Mouse (Mus musculus) embryonic stem cell, embryonic (primary cell): ENCODE measurements around the gene Col18a1.

Source experiments
- CTCF ChIA-PET, 4 experiments: fragments of 300-600 bp in 2 of 4; fragments of 350-600 bp in 2 of 4; sonication (Branson Sonifier 250); formaldehyde crosslinking; loops; one replicate each; lab custom pipeline; 2022; ENCODE audit warnings: inconsistent platforms in 2 of 4; lab: Charles Lee
- POLR2A ChIA-PET, 4 experiments: fragments of 300-600 bp in 2 of 4; fragments of 350-600 bp in 2 of 4; sonication (Branson Sonifier 250); formaldehyde crosslinking; loops; one replicate each; lab custom pipeline; 2022; ENCODE audit warnings: antibody characterized with exemption in 4 of 4, inconsistent platforms in 1 of 4; lab: Charles Lee

The Col18a1 gene

DNA sequence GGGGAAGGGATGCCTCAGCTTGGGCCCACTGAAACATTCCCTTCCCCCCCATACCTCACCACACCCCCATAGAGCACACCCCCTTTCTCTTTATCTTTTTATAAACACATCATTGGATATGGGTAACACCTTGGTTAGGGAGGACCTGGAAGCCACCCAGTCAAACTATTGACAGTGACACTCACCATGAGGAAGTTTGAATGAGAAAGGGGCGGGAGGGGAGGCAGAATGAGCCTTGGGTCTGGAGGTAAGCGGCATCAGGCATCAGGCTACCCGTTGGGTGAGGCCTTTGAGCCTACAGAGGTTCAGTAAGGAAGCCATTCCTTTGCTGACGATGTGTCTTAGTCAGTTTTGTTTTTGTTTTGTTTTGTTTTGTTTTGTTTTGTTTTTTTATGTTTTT, 30.3 kb upstream of the Col18a1 start:
- ChIA-PET CTCF (interaction anchor here (0.6 to 4.0 kb wide), 5 partner anchors 65 to 168 kb away, joined by 3 to 22 read pairs (median 5); no protein-coding TSS in a partner anchor), POLR2A (interaction anchor here (0.6 to 6.1 kb wide), 14 partner anchors 10 to 62 kb away, joined by 3 to 66 read pairs (median 6); partner anchors contain the start of genes Col18a1 (in 1 of the 4) and Pofut2 (in 1 of the 4))

DNA sequence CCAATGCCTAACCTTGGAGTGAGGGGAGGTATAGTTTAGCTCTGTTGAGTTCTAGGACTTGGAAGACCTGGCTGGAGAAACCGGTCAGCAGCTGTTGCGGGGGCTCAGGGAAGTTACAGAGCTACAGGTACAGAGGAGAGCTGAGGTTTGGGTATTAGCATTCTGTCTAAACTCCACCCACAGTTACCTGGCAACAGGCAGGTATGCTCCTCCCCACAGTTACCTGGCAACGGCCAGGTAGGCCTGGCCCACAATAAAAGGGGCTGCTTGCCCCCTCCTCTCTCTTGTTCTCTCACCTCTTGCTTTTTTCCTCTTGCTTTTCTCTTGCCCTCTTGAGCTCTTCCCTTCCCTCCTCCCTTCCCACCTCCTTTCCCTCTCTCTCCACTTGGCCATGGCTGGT, 29.8 kb upstream of the Col18a1 start:
- POLR2A ChIA-PET: interaction anchor here (0.6 to 6.1 kb wide), 26 partner anchors 10 to 615 kb away, joined by 3 to 66 read pairs (median 4); partner anchors contain the start of genes Col18a1 (in 1 of the 4) and Pofut2 (in 1 of the 4)
- CTCF ChIA-PET: interaction anchor here (0.6 to 4.0 kb wide), 9 partner anchors 62 to 1338 kb away, joined by 3 to 22 read pairs (median 4); no protein-coding TSS in a partner anchor

DNA sequence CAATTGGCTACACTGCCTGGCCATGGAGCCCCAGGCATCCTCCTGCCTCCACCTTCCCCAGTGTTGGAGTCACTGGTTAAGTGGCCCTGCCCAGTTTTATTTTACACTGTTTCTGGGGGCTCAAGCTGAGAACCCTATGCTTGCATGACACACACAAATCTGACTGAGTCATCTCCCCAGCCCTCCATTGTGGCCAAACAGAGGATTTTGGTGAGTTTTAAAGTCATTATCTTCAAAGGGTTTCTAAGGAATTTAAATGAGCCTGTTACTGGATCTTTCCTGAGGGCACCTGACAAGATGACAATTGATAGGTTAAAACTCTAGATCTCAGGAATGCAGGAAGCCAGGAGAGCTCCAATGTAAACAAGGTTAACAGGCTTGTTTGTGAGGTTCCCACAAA, 27.1 kb upstream of the Col18a1 start:
- CTCF ChIA-PET: interaction anchor here (0.5 to 4.0 kb wide), 13 partner anchors 10 to 1312 kb away, joined by 3 to 22 read pairs (median 3); no protein-coding TSS in a partner anchor

DNA sequence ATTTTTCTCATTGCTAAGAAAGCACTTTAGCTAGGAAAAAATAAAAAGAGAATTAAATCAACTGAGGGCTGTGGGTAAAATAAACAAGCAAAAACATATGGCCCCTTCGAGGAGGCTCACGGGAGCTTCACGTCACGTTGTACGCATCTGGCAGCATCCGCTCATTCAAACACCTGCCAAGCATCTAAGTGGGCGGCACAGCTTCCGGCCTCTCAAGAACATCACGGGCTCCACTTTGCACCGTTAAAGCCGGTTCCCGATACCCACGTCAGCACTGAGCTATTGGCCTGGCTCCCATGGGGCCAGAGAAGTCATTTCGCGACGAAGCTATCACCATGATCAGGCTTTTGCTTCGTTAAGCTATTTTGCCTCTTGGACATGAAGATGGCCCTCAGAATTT, 26.4 kb upstream of the Col18a1 start:
- POLR2A ChIA-PET: interaction anchor here (0.7 to 6.1 kb wide), 59 partner anchors 9 to 752 kb away, joined by 3 to 91 read pairs (median 9); partner anchors contain the start of genes Col18a1 (in 3 of the 4), Pofut2 (in 2 of the 4), AC141477.1 (in 1 of the 4) and Pttg1ip (in 1 of the 4)
- CTCF ChIA-PET: interaction anchor here (0.5 to 4.0 kb wide), 10 partner anchors 10 to 413 kb away, joined by 3 to 22 read pairs (median 3); no protein-coding TSS in a partner anchor

More for the DNA sequence above, 27.1 kb upstream of the Col18a1 start:
- POLR2A ChIA-PET: interaction anchor here (0.6 to 6.1 kb wide), 71 partner anchors 8 to 1236 kb away, joined by 3 to 91 read pairs (median 7); partner anchors contain the start of genes Col18a1 (in 3 of the 4), Pofut2 (in 3 of the 4), AC141477.1 (in 1 of the 4) and Pttg1ip (in 1 of the 4)

DNA sequence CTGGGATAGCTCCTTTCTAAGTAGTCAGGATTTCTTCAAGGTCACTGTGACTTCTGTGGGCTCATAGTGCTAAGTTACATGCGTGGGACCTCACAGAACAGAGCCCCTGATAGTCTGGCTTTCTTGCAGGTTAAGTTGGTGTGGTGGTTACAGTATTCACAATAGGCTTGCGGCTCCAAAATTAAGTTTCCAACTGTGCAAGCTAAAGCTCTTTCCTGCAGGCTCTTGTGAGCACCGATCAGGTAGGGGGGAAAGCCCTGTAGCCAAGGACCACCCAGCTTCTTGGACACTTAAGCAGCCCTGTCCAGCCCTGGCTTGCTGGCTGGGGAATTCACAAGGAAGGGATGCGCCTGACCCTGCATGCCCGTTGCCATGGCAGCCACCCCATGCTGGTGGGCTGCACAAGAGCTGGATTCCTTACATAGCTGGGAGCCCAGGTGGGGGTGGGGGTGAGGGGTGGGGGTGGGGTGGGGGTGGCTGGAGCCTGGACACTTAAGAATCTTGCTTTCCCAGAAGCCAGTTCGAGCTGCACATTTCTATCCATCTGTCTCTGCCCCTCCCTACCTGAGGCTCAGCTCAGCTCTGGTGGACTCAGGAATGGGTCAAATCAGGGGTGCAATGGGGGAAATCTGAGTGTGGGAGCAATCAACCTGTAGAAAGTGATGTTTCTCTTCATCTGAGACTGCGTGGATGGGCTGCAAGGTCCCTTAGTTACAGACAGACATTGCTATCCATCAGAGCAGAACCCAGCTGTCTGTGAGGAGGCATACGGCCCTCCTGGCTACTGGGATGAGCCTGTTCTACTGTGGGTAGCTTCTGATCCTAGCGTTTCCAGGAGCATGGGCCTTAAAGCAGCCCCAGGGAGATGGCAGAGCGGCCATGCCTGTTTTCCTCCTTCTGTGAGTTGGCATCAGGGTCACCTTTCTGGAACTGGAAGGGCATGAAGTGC, 24.9 kb upstream of the Col18a1 start:
- ChIA-PET CTCF (interaction anchor here (0.5 to 3.2 kb wide), 9 partner anchors 44 to 1197 kb away, joined by 3 to 18 read pairs (median 3); no protein-coding TSS in a partner anchor), POLR2A (interaction anchor here in 3 of 4 experiments (0.6 to 6.1 kb wide), 56 partner anchors 8 to 1511 kb away, joined by 3 to 91 read pairs (median 6); partner anchors contain the start of genes Col18a1 (in 3 of the 3) and Pofut2 (in 3 of the 3))

DNA sequence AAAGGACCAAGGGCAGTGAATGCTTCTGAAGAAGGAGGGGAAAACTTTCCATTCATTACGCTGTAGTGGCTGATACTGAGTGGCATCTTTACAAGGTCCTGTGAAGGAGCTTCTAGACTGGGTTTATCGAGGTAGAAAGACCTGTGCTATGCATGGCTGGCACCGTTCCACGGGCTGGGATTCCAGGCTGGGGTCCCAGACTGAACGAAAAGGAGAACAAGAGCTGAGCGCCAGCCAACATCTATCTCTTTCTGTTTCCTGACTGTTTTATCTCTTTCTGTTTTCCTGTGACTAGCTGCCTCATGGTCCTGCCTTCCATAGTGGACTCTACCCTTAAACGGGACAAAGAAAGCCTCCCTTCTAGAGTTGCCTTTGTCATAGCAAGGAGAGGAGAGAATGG, 21.1 kb upstream of the Col18a1 start:
- ChIA-PET CTCF (interaction anchor here in 3 of 4 experiments (0.5 to 1.5 kb wide), 4 partner anchors 57 to 538 kb away, joined by 3 to 5 read pairs (median 4); no protein-coding TSS in a partner anchor), POLR2A (interaction anchor here in 2 of 4 experiments (0.6 to 1.1 kb wide), 6 partner anchors 9 to 104 kb away, joined by 3 to 5 read pairs (median 3); no protein-coding TSS in a partner anchor)

DNA sequence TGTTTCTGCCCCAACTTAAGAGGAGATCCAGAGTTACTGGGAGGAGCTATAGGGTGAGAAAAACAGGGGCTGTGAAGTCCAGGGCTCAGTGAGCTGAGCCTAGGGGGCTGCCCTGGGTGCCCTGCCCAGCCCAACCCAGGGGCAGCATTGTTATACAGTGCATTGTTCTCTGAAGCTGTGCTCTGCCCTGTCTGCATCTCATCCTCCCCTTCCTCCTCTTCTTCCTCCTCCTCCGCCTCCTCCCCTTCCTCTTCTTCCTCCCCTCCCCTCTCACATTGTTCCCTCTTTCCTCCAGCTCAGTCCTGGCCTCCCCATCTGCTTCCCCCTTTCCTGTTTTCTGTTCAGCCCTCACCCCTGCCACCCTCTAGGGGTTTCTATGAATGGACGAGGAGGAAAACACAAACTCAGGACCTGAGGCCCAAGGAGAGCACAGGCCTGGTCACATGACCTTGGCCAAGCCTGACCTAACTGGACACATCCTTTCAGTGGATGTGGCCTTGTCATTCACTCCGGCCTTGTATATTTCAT, 16.5 kb upstream of the Col18a1 start:
- ChIA-PET CTCF (interaction anchor here in 3 of 4 experiments (0.6 to 2.4 kb wide), 4 partner anchors 10 to 1730 kb away, joined by 3 to 8 read pairs (median 4); no protein-coding TSS in a partner anchor), POLR2A (interaction anchor here (0.5 to 4.3 kb wide), 22 partner anchors 8 to 1151 kb away, joined by 3 to 66 read pairs (median 4); partner anchors contain the start of genes Col18a1 (in 1 of the 4) and Pofut2 (in 1 of the 4))

DNA sequence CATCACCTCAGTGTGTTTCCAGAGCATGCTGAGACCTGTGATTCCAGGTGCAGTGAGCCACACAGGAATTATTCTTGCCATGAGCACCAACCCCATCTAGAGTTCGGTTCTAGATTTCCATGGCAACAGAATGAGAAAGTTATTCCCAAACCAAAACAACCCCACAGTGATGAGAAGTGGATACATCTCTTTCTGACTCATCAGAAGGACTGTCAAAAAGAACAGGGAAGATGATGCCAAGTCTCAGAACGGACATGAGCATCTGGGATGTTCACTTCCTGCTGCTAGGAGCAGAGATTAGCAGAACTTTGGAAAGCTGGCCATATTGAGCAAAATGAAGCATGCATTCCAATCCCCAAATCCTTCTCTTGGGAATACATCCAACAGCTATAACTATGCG, 13.8 kb upstream of the Col18a1 start:
- ChIA-PET POLR2A (interaction anchor here in 1 of 4 experiments (2.3 to 2.9 kb wide), 2 partner anchors 12 kb away, joined by 11 to 33 read pairs; no protein-coding TSS in a partner anchor), CTCF (no interaction called here)

DNA sequence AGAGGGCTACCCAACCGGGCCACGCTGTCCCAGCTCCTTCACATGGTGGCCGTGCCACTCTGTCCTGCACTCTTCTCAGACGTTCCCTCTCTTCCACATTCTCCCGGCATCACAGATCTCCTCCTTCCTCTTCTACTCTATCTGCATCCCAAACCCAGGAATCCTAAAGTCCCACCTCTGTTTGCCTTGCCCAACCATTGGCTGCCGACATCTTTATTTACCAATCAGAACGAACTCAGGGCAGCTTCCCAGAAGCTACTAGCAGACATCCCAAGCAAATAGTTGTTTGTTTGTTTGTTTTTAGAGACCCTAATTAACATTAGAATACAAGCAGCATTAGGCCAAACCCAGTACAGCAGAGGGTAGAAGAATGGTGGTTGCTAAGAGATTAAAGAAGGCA, 12.3 kb upstream of the Col18a1 start:
- ChIA-PET CTCF (interaction anchor here in 3 of 4 experiments (0.6 to 1.4 kb wide), 5 partner anchors 10 to 1396 kb away, joined by 3 to 5 read pairs (median 3); no protein-coding TSS in a partner anchor), POLR2A (interaction anchor here (0.8 to 2.9 kb wide), 27 partner anchors 8 to 48 kb away, joined by 3 to 37 read pairs (median 4); partner anchors contain the start of gene Col18a1 (in 2 of the 4))

DNA sequence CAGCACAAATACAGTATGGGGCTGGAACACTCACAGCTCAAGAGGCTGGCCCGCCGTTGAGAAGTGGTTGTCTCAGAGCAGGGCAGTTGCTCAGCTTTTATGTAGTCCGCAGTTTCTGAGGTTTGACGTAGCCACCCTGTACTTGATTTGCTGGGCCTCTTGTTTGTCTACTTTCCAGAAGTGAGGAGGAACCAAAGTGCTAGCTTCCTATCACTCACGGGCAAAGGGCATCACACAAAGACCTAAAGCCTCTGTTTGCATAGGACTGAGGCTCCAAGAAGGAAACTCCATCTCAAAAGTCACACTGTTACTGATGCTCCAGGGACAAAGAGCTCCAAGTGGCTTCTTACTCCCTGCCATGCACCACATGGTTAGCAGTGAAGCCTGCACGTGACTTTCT, 4.1 kb upstream of the Col18a1 start:
- CTCF ChIA-PET: interaction anchor here in 1 of 4 experiments (0.6 kb wide), 1 partner anchor 40 kb away, joined by 4 read pairs; no protein-coding TSS in a partner anchor
- POLR2A ChIA-PET: interaction anchor here (0.6 to 2.4 kb wide), 10 partner anchors 8 to 288 kb away, joined by 3 to 8 read pairs (median 6); no protein-coding TSS in a partner anchor

DNA sequence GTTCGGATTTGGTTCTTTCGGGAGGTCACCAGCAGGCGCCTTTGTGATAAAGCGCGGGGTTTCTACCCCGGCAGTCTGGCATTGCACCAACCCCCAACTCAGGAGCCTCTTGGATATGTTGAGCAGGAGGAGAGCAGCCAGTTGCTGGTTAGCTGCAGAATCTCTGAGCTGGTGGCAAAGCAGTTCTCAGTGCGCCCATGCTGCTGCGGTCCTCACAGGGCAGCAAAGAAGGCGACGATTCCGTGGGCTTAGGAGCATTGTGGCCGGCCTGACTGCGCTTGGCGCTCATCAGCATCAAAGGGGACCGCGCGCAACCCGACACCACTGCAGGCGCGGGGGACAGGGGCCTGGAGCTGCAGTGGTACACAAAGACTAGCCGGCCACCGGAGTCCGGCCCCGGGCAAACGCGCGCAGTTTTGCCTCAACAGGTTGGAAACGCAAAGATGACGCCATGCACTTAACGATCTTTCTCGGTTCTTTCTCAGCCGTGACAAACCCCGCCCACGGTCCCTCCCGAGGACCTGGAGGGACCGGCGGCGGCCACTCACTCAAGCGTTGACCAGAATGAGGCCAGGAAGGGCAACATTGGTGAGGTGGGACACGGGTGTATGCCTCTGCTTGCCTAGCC, 916 bp downstream of the Col18a1 start:
- CTCF ChIA-PET: interaction anchor here in 3 of 4 experiments (0.6 to 3.3 kb wide), 4 partner anchors 11 to 69 kb away, joined by 3 to 29 read pairs (median 9); no protein-coding TSS in a partner anchor
- POLR2A ChIA-PET: interaction anchor here in 3 of 4 experiments (0.7 to 4.6 kb wide), 13 partner anchors 10 to 87 kb away, joined by 3 to 72 read pairs (median 9); no protein-coding TSS in a partner anchor

DNA sequence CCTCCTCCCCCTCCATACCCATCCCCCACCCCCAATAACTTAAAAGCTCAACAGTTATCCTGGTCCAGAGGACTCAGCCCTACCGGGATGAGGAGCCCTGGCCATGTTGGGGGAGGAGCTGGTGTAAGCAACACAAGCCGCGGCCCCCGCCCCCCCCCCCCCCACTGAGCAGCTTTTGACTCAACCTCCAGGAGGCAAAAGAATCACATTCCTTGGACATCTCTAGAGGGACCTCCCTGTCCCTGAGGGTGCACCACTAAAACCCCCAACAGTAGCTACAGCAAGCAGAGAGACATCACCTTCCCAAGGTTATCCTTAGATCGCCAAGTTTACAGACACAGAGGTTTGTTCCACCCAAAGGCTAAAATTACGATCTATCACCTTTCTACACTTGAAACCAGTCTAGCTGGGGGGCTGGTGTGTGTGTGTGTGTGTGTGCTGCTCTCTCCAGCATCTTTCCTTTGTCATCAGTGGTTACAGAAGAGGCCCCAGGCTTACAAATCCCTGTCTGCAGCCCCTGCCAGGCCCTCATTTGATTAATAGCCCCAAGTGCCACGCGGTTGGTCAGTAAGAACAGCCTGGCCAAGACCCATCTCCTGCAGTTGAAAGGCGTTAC, 1.8 kb downstream of the Col18a1 start:
- POLR2A ChIA-PET: interaction anchor here (0.5 to 4.6 kb wide), 32 partner anchors 10 to 1207 kb away, joined by 3 to 72 read pairs (median 4); partner anchors contain the start of gene Pofut2 (in 1 of the 4)

DNA sequence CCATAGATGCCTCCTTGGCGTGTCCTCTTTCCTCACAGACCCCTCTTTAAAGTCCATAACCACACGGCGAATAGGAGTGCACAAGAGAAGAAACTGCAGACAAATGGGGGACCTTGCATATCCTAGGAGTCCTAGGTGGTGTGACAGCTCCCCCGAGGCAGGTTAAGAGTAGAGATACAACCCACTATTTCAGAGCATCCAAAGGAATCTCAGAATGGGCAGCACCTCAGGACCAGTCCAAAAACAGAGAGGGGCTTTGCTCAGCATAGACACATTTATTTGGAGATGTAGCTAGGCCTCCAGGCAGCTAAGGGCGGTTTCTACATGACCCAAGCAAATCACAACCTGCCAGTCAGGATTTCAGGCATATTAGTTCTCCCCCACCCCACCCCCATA, 2.3 kb downstream of the Col18a1 start:
- CTCF ChIA-PET: interaction anchor here (0.6 to 3.3 kb wide), 9 partner anchors 13 to 448 kb away, joined by 3 to 29 read pairs (median 6); no protein-coding TSS in a partner anchor
- POLR2A ChIA-PET: interaction anchor here (0.5 to 4.6 kb wide), 30 partner anchors 10 to 1207 kb away, joined by 3 to 72 read pairs (median 4); partner anchors contain the start of gene Pofut2 (in 1 of the 4)

More for the DNA sequence above, 1.8 kb downstream of the Col18a1 start:
- CTCF ChIA-PET: interaction anchor here (0.6 to 3.3 kb wide), 9 partner anchors 10 to 449 kb away, joined by 3 to 29 read pairs (median 6); no protein-coding TSS in a partner anchor

DNA sequence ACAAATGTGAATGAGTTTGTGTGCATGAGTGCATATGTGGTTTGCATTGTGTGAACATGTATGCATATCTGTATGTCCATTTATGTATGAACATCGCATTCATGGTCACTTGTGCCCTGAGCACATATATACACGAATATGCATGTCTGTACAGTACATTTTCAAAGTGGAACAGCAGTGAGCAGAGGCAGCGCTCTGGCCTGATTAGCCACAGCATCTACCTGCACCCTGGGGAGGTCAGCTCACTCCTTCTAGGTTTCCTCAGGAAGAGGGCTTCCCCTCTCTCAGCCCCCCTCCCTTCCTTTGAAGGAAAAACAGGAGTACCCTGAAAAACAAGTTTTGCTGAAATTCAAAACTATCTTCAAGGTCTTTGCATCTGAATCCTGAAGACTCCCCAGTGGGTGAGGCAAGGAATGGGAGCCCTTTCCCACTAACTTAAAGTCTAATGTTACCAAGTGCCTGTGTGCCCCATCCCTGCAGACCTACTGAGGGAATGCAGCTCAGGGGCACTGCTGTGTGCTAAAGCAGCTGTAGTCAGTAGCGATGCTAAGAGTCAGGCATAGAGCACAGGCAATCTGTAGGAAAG, 2.9 kb downstream of the Col18a1 start:
- CTCF ChIA-PET: interaction anchor here (1.0 to 3.3 kb wide), 4 partner anchors 12 to 33 kb away, joined by 3 to 29 read pairs (median 11); no protein-coding TSS in a partner anchor
- POLR2A ChIA-PET: interaction anchor here (0.7 to 4.6 kb wide), 17 partner anchors 10 to 737 kb away, joined by 3 to 72 read pairs (median 3); no protein-coding TSS in a partner anchor

DNA sequence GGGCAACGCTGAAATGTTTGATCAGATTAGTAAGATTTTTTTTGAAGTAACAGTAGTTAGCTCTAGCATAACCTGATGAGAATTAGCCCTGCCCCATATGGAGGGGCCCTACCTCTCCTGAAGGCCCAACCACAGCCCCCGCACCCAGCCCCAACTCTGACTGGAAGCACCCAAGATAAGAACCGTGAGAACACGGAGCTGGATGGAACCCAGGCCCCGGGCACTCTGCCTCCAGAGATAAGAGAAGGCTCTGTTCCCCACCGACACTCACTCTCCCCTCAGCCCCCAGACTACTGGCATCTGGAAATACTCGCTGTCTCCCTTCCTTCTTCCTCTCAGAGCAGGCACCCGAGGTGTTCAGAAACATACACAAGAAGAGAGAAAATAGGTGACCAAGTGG, 6.8 kb downstream of the Col18a1 start:
- CTCF ChIA-PET: interaction anchor here in 2 of 4 experiments (0.5 to 1.3 kb wide), 2 partner anchors 13 to 44 kb away, joined by 3 to 4 read pairs; no protein-coding TSS in a partner anchor

More for the DNA sequence above, 6.8 kb downstream of the Col18a1 start:
- POLR2A ChIA-PET: interaction anchor here in 2 of 4 experiments (0.9 to 3.6 kb wide), 8 partner anchors 8 to 34 kb away, joined by 3 to 15 read pairs (median 4); no protein-coding TSS in a partner anchor
